Mouse (Mus musculus) heart, embryonic 10.5 days (tissue): ENCODE measurements around the gene Smco2. TPM values are rescaled to one million over a fixed set of nuclear protein-coding genes. Genes with fewer than 3 reads are reported as not detected.
A peak's percentile ranks its signal among the peaks of the same experiment; 100 is the strongest.

Source experiments
- DNase-seq: peaks from one replicate; pipeline ENCODE4 v3.0.0-alpha.2; 2017; ENCODE audit warnings: low spot score
- H3K27ac ChIP-seq: fragments of 300-500 bp; sonication (generic); 2 replicates; pipeline ENCODE4 v1.5.1; 2016; ENCODE audit warnings: mild to moderate bottlenecking
- H3K27me3 ChIP-seq: fragments of 300-500 bp; sonication (generic); 2 replicates; pipeline ENCODE4 v1.6.1; 2016; ENCODE audit warnings: mild to moderate bottlenecking; ENCODE audit not compliant: poor library complexity, insufficient read depth, severe bottlenecking
- H3K36me3 ChIP-seq: fragments of 300-500 bp; sonication (generic); 2 replicates; pipeline ENCODE4 v1.6.1; 2016; ENCODE audit warnings: mild to moderate bottlenecking, moderate library complexity
- H3K4me1 ChIP-seq: fragments of 300-500 bp; sonication (generic); 2 replicates; pipeline ENCODE4 v1.6.1; 2016; ENCODE audit warnings: mild to moderate bottlenecking
- H3K4me3 ChIP-seq: fragments of 300-500 bp; sonication (generic); 2 replicates; pipeline ENCODE4 v1.5.1; 2016; ENCODE audit warnings: mild to moderate bottlenecking, moderate library complexity
- H3K9me3 ChIP-seq: fragments of 300-500 bp; sonication (generic); 2 replicates; pipeline ENCODE4 v1.6.1; 2016; ENCODE audit warnings: mild to moderate bottlenecking, moderate library complexity
- WGBS: fragments of 180-500 bp; shearing (Covaris S2); methylation state at CpG from one replicate; pipeline ENCODE4 v1.1.7; 2016; 5-methylcytosine and 5-hydroxymethylcytosine counted together
- polyA plus RNA-seq: library from polyadenylated mRNA; unstranded; fragments of >200 nt; fragmentation: Nextera tagmentation; extraction: Ambion mirVana; gene quantifications from 2 replicates; pipeline ENCODE4 v1.2.1, GENCODE M21; 2016

Gene Smco2
- polyA plus RNA-seq, 1 experiment from 2014 or later, result not detected

GRCm38 (mm10) chr6:146907795-146908190 is 57.9 kb downstream of the Smco2 start:
- Histone ChIP-seq H3K4me1 (peaks cover 54% of the 10 kb centered on the region), H3K36me3 (no peaks in the 10 kb centered on the region)

GRCm38 (mm10) chr6:146908801-146909200 is 58.9 kb downstream of the Smco2 start:
- Histone ChIP-seq H3K4me3 (no peak overlapping the region), H3K36me3 (no peaks in the 10 kb centered on the region), H3K27me3 (no peaks in the 10 kb centered on the region), H3K4me1 (peaks cover 62% of the 10 kb centered on the region), H3K27ac (no peak overlapping the region), H3K9me3 (no peaks in the 10 kb centered on the region)
- no peak for DNase-seq
- 60% methylated on average over 2 of the region's 2 CpGs for WGBS

More at GRCm38 (mm10) chr6:146907795-146908190, 57.9 kb downstream of the Smco2 start:
- Histone ChIP-seq H3K27me3 (no peaks in the 10 kb centered on the region), H3K27ac (no peak overlapping the region), H3K4me3 (no peak overlapping the region), H3K9me3 (no peaks in the 10 kb centered on the region)
- 82% methylated on average over 1 of the region's 1 CpGs for WGBS
- no peak for DNase-seq

DNA sequence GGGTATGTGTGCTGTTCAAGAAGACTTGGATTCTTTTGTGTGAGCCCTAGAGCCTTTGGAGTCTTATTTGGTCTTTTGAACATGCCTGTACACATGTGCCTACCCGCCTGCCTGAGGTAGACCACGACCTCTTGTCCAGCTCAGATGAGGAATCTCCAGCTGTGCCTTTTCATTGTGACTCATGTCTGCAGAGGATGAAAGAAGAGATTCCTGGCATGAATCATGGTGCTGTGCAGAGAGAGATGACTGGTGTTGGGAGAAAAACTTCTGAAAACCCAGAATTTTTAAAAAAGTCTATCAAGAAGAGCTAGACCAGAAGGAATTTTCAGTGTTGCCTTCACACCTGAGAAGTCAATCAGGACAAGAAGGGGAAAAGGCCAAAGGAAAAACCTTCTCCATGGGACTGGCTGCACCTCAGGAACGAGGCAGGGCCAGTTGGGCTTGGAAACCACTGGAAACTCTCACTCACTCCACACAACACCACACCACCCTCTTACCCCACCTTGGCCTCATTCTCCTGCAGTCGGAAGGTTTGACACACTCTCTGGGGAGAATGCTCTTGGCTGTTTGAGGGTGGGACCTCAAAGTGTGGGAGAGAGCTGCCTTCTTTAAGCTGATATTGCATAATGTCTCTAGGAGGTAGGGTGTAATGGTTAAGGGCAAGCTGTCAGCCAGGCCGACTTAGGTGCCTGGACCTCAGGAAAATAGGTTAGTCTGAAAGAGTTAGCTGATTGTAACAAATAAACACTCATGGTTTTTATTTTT is 60.0 kb downstream of the Smco2 start:
- peaks cover 62% of the 10 kb centered on the region for H3K4me1 ChIP-seq
- DNase-seq, result no peak

GRCm38 (mm10) chr6:146910801-146911200 is 60.9 kb downstream of the Smco2 start:
- WGBS, result 82% methylated on average over 2 of the region's 2 CpGs
- no peaks in the 10 kb centered on the region for H3K27me3 ChIP-seq
- H3K27ac ChIP-seq, result no peak overlapping the region
- no peaks in the 10 kb centered on the region for H3K9me3 ChIP-seq
- no peak overlapping the region for H3K4me3 ChIP-seq
- peaks cover 65% of the 10 kb centered on the region for H3K4me1 ChIP-seq
- H3K36me3 ChIP-seq, result no peaks in the 10 kb centered on the region
- DNase-seq, result no peak

More for the DNA sequence above, 60.0 kb downstream of the Smco2 start:
- Histone ChIP-seq H3K27ac (no peak overlapping the region), H3K27me3 (no peaks in the 10 kb centered on the region), H3K4me3 (no peak overlapping the region), H3K9me3 (no peaks in the 10 kb centered on the region), H3K36me3 (no peaks in the 10 kb centered on the region)
- WGBS, result 74% methylated on average over 5 of the region's 5 CpGs

- H3K4me3 ChIP-seq, result peak overlapping the region; percentile 15; the same call in 1 of the 2 replicates
- H3K36me3 ChIP-seq, result no peaks in the 10 kb centered on the region
- peaks cover 54% of the 10 kb centered on the region for H3K4me1 ChIP-seq
- peak overlapping the region; percentile 78; the same call in 1 of the 2 replicates for H3K27ac ChIP-seq
- no peak for DNase-seq
- WGBS, result 31% methylated on average over 3 of the region's 3 CpGs
- no peaks in the 10 kb centered on the region for H3K27me3 ChIP-seq
- no peaks in the 10 kb centered on the region for H3K9me3 ChIP-seq
These were observed 63.1 kb downstream of the Smco2 start for GRCm38 (mm10) chr6:146912835-146913488.

GRCm38 (mm10) chr6:146913489-146914198 is 63.7 kb downstream of the Smco2 start:
- no peak overlapping the region for H3K4me3 ChIP-seq
- 64% methylated on average over 4 of the region's 4 CpGs for WGBS
- H3K27ac ChIP-seq, result peak overlapping the region; percentile 78; the same call in 1 of the 2 replicates
- DNase-seq, result no peak
- H3K9me3 ChIP-seq, result no peaks in the 10 kb centered on the region
- H3K36me3 ChIP-seq, result no peaks in the 10 kb centered on the region
- H3K4me1 ChIP-seq, result peaks cover 55% of the 10 kb centered on the region
- H3K27me3 ChIP-seq, result no peaks in the 10 kb centered on the region

- Histone ChIP-seq H3K27ac (no peak overlapping the region), H3K9me3 (no peaks in the 10 kb centered on the region), H3K4me1 (peaks cover 47% of the 10 kb centered on the region), H3K27me3 (no peaks in the 10 kb centered on the region), H3K4me3 (no peak overlapping the region), H3K36me3 (no peaks in the 10 kb centered on the region)
- 96% methylated on average over 1 of the region's 1 CpGs for WGBS
- no peak for DNase-seq
These were observed 65.9 kb downstream of the Smco2 start for GRCm38 (mm10) chr6:146915808-146916207.

GRCm38 (mm10) chr6:146917396-146917795 is 67.5 kb downstream of the Smco2 start:
- Histone ChIP-seq H3K4me3 (no peak overlapping the region), H3K36me3 (no peaks in the 10 kb centered on the region), H3K27me3 (no peaks in the 10 kb centered on the region), H3K27ac (no peak overlapping the region), H3K4me1 (peaks cover 31% of the 10 kb centered on the region), H3K9me3 (no peaks in the 10 kb centered on the region)
- WGBS, result 87% methylated on average over 3 of the region's 3 CpGs
- DNase-seq, result no peak

DNA sequence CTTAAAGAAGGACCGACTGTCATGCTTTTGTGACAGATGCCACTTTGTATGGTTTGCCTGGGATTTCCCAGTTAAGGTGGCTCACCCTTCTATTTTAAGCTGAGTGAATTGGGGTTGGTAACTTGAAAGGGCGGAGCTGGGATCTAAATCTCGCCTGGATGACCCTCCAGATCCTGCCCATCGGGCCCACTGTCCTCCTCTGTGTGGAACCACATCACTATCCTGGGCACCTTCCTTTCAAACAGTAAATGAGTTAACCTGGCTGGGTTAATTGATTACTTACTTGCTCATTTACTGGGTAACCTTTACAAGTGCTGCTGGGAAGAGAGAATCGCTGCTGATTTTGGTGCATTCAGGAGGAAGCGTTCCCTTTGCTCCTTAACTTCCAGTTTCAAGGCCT is 68.4 kb downstream of the Smco2 start:
- no peaks in the 10 kb centered on the region for H3K27me3 ChIP-seq
- H3K36me3 ChIP-seq, result no peaks in the 10 kb centered on the region
- H3K4me1 ChIP-seq, result peaks cover 22% of the 10 kb centered on the region
- WGBS, result 87% methylated on average over 6 of the region's 6 CpGs
- H3K27ac ChIP-seq, result no peak overlapping the region
- no peaks in the 10 kb centered on the region for H3K9me3 ChIP-seq
- H3K4me3 ChIP-seq, result no peak overlapping the region
- no peak for DNase-seq

Other genes with a start within 250 kb of the Smco2 start
- 123 and 129 TPM in 2 replicates for gene Med21, start 207.6 kb upstream of the Smco2 start, polyA plus RNA-seq
- gene Tm7sf3, start 207.3 kb upstream of the Smco2 start, polyA plus RNA-seq, result 38.3 and 46.9 TPM in 2 replicates
- 31.7 and 40.6 TPM in 2 replicates for gene Stk38l, start 125.1 kb upstream of the Smco2 start, polyA plus RNA-seq
- gene Arntl2, start 54.0 kb upstream of the Smco2 start, polyA plus RNA-seq, result 2.7 and 3.6 TPM in 2 replicates
- gene Ppfibp1, start 38.4 kb downstream of the Smco2 start, polyA plus RNA-seq, result 67.3 and 88.3 TPM in 2 replicates
- 0.22 and 0.33 TPM in 2 replicates for gene 1700034J05Rik, start 104.3 kb downstream of the Smco2 start, polyA plus RNA-seq
- gene Rep15, start 182.5 kb downstream of the Smco2 start, polyA plus RNA-seq, result 1.4 TPM in 2 replicates
- gene Mrps35, start 192.7 kb downstream of the Smco2 start, polyA plus RNA-seq, result 129 and 136 TPM in 2 replicates
- 0.59 TPM in 1 of 2 replicates, not detected in the other for gene Mansc4, start 236.9 kb downstream of the Smco2 start, polyA plus RNA-seq
- 5.2 and 5.7 TPM in 2 replicates for gene Klhl42, start 241.3 kb downstream of the Smco2 start, polyA plus RNA-seq